Mouse (Mus musculus) right cerebral cortex, postnatal 10 days (tissue): Measurements from ENCODE around the gene Arhgef19.

ENCODE experiments used
- DNase-seq, 2 experiments: peaks; one replicate each; pipeline ENCODE4 v3.0.0; 2021; ENCODE audit warnings: low spot score in 2 of 2

Arhgef19 gene

DNA sequence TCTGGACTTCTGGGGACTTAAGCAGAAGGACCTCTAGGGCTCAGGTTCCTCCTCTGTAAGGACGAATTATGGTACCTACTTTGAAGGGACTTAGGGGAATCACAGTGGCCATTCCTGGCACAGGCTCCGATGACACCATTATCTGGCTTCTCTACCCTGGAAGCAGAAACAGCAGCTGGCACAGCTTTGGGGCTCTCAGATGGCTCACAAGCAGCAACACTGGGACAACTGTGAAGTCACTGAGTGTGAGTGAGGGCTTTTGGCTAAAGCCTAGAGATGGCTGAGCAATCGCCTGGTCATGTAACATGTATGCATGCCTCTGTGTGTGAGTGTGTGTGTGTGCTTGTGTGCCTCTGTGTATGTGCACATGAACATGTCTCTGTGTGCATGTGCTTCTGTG, 2.4 kb upstream of the Arhgef19 start:
- DNase-seq = no peak

DNA sequence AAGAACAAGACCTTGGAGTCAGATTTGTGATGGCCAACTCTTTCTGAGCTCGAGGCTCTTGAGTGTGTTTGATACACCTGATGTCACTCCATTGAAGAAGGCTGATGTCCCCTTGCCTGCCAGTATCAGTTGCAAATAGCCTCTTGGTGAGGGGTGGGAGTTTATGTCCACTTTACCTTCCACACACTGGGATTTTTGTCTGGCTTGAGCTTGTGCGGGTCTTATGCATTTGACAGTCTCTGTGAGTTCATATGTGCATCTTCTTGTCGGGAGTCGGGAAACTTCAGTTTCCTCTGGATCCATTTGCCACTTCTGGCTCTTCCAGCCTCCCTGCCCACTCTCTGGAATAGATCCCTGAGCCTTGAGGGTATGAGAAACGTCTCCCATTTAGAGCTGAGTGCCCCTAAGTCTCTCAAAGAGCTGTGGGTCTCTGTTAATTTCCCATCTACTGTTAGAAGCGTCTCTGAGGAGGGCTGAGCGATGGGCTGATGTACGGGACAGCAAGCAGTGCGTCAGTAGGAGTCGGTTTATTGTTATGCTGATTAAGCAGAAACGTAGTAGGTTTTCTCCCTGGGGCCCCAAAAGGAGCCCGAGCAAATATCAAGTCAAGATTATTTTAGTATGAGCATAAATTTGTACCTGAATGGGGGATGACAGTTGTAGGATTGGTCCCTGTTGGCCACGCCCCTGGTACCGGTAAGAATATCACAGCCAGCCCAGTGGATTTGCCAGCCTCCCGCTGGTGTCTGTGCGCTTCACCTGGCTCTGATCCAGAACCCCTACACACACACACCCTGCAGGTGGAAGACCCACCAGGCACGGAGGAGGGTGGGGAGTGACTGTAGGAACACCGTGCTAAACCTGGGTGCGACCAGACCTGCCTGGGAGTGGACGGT, 559 bp upstream of the Arhgef19 start:
- no peak for DNase-seq

DNA sequence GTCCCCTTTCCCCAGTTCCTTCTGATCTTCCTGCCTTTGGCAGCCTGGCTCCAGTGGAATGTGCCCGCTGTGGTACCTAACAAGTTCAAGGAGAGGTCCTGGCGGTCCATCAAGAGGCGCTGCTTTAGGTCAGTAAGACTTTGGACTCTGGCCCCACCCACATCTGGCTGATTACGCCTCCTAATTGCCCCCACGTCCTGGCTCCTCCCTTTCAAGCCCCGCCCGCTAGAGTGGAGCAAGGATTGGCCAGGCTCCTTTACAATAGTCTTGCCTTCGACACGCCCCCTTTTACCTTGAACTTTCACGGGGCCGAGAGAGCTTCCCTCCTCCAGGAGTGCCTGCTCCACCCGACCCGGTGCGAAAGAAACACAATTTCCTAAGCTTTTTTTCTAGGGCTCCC, 1.3 kb downstream of the Arhgef19 start:
- DNase-seq = no peak

DNA sequence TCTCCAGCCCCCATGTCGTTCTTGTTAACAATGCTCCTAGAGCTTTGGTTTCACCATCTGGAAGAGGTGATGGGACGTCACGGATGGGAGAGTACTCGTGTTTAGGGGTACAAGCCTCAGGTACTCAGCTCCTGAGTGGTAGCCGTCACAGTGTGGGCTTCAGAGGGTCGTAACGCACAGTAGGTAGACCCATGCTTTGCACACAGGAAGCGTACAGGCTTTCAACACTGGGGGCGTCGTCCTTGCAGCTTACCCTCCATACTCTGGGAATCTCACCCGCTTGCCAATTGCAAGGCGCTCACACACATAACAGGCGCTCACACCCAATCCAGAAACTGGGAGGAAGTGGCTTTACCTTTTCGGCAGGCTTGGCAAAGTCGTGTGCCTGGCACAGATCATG, 2.6 kb downstream of the Arhgef19 start:
- no peak for DNase-seq

DNA sequence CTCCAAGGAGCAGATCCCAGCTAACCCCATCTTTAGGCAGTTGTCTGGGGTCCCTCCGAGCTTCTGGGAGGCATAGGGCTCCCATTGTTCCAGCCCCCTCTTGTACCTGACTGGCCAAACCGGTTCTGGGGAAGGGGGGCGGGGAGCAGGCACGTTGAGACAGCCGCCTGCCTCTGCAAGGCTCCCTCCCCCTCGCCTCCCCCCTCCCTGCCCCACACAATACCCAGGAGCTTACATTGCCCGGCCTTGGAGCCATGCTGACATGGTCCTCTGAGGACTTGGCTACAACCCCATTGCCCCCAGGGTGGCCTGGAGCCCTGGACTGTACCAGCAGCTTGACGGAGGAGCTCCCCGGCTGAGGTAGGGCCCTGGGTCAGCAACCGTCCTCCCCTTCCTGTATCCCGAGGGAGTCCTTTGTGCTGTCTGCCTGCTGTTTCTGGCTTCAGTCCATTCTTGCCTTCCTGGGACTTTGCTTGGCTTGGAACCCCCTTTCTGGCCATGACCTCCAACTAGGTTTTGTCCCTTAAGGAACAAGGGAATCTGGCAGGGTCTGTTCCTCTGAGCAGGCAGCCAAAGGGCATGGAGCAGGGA, 3.4 kb downstream of the Arhgef19 start:
- DNase-seq = peak; percentile 55 to 58

DNA sequence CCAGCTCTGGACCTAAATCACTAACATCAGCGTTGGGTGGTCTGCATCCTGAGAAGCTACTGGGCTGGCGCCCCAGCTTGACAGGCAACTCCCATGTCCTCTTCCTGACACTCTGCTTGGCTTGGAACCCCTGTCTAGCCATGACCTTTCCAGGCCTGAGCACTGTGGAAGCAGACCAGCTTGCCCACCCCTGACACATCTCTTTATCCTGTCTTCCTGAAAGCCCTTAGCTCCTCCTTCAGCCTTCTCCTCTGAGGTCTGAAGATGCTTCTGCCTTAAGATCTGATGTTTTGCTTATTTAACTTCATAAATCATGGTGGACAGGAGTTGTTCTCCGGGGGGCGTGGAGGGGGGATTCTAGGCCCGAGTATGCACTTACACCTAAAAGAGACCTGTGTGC, 4.3 kb downstream of the Arhgef19 start:
- DNase-seq = no peak

DNA sequence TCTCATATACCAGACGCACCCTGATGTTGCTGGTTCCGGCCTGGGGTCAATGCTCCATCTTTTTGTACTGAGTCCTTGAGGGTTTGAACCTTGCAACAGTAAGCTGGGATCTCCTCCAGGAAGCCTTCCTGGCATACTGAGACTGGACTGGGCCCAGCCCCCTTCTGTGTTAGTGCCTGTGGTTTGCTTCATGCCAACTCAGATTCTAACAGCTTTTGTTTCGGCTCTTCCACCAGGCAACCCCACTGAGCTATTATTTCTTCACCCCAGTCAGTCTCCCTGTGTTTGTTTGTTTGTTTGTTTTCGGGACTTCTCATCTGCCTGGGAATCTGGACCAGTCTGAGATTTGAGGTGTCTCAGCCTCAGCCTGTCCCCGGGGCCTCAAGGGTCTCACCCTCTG, 5.1 kb downstream of the Arhgef19 start:
- no peak for DNase-seq

DNA sequence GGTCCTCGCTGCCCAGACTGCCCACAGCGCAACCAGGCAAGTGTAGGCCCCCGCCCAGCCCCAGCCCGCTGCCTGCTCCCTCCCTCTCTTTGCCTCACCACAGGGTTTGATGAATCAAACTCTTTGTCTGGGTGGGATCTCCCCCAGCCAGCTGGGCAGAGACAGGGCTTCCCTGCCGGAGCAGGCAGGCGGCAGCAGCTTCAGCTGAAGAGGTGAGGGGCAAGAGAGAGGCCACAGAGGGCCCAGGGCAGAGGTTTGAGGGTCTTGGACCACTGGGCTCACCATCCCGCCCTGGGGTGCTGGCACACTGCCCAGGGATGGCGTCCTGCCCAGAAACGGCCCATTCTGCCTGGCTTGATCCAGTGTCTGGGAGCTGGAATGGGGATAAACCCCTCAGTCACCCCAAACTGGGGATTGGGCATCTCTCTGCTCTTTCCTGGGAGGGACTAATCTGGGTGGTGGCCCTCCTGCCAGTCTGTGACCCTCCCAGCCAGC, 5.7 kb downstream of the Arhgef19 start:
- DNase-seq = peak; percentile 85 to 89

DNA sequence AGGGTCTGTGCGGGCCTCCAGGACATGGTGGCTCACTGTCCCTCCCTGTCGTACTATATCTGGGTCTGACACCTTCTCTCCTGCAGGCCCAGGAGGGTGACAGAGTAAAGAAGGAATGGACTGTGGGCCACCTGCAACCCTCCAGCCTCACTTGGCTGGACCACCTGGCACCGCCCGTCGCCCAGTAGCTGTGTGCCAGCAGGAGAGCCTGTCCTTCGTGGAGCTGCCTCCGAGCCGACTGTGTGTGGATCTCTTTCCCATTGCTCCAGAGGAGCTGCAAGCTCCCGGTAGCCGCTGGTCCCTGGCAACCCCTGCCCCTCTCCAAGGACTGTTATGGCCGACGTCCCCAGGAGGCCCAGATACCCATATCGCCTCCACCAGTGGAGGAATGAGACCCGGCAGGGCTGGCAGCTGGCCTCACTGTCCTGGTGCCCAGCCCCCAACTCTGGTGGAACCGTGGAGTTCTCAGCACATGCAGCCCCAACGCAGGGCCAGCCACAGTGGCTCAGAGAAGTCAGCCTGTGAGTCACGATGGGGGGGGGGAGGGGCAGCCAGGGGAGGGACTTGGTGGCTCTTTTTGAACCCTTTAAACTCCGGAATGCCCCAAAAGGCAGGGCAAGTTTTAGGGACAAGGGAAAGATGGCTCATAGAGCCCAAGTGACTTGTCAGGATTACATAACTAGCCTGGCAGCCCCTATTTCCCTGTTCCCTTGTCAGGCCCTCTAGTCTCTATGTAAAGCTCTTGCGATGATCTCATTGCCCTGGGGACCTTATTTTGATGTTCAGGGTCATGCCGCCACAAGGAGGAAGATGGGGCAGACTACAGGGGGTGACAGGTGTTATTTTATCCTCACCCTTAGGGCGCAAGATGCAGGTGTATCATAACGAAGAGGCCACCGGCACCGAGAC, 7.0 kb downstream of the Arhgef19 start:
- DNase-seq = no peak

DNA sequence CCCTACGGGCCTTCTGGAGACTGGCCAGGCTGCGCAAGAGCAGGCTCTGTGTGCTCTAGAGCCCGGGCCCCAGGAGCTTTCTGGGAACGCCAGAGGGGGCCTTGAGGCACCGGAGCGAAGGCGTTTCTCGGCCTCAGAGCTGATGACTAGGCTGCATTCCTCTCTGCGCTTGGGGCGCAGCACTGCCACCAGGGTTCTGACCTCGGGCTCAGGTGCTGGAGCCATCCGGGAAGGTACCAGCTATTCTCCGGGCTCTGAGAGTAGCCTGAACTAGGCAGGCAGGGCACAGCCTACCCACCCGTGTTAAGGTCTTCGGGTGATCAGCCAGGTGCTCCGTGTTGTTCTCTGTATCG, 7.7 kb downstream of the Arhgef19 start:
- no peak for DNase-seq

DNA sequence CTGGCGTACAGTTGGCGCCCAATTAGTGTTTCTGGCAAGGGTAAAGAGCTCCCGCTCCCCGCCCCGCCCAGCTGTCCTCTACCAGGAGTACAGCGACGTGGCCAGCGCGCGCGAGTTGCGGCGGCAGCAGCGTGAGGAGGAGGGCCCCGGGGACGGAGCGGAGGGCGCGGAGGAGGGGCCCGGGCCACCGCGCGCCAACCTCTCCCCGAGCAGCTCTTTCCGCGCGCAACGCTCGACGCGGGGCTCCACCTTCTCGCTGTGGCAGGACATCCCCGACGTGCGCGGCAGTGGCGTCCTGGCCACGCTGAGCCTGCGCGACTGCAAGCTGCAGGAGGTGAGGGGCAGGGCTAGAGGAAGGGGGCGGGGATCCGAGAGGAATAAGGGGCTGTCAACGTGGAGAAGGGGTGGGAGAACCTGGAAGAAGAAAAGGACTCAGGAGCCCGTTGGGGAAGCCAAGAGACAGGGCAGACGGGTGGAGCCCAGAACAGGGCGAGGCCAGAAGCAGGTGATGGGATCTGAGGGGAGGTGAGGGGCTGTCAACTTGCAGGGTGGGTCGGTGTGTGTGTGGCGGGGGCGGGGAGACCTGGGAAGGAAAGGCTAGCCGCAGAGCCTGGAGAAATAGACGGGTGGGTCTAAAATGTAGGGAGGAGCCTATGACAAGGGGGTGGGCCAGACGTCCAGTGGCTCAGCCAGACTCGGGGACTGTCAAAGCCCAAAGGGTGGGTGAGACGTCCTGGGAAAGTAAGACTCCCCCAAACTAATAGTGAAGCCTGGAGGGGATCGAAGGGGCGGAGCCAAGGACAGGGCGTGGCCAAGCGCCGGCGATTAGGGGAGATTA, 8.7 kb downstream of the Arhgef19 start:
- DNase-seq = peak in 1 of 2 experiments; percentile 41

DNA sequence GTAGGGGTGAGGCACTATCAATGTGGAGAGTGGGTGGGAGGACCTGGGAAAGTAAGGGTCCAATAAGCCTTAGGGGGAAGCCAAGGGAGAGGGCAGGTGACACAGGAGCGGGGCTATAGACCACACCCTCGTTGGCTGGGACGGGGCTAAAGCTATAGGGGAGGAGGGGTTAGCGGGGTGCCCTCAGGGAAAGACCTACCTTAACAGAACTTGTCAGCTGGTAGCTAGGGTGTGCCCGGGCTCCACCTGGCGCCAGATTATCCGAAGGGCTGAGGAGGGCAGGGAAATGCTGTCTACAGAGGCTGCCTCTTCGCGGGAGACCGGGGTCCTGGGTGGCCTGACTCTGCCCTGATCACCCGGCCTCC, 9.3 kb downstream of the Arhgef19 start:
- DNase-seq = no peak

DNA sequence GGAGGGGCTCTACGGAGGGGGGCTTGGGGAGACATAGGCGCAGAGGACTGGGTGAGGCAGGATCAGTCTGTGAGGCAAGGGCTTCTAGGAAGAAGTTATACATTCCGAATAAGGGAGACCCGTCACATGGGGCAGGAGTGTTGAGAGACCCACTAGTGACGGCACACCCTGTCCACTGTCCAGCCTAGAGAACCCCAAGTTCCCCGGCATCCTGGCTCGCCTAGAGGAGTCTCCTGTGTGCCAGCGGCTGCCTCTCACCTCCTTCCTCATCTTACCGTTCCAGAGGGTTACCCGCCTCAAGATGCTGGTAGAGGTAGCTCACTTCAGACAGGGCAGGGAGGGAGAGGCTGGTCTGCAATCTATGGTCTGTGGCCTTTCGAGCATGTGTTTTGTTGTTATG, 10.1 kb downstream of the Arhgef19 start:
- no peak for DNase-seq

DNA sequence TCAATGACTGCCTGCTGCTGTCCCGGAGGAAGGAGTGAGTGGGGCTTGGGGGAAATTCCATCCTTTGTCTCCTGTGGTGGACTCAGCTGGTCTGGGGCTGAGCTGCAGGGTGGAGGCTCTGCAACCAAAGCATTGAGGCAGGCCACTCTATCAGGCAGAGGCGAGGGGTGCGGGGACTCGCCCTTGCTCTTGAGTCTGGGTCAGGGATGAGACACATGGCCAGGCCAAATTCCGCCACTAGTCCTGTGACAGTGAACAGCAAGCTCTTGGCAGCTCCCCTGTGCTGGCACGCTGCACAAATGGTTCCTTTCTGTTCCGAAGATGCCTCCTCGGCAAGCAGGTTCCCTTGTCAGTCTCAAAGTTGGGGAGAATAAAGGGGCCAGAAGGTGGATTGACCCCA, 11.8 kb downstream of the Arhgef19 start:
- DNase-seq = no peak

DNA sequence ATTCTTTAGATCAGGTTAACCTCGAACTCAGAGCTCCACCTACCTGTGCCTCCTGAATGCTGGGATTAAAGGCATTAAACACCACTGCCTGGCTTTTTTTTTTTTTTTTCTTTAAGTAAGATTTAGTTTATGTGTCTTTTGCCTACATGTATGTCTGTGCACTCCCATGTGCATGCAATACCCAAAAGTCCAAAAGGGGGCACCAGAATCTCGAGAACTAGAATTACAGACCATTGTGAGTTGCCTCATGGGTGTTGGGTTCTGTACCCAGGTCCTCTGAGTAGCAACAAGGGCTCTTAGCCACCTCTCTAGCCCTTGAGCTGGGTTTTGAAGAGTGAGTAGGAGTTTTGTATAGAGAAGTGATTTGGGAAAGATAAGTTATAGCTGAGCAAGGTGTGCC, 13.3 kb downstream of the Arhgef19 start:
- DNase-seq = no peak

DNA sequence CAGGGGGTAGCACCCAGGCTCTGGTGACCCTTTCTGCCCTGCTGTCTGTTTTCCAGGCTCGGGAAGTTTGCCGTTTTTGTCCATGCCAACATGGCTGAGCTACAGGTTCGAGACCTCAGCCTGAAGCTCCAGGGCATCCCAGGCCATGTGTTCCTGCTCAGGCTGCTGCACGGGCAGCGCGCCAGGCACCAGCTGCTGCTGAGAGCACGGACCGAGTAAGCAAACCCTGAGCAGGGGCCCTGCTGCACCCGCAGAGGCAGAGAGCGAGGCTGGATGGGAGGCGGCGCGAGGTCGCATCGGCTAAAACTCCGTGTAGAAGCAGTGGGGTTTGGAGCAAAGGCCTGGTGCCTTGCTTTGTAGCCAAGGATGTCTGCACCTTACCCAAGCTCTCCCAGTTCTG, 14.9 kb downstream of the Arhgef19 start:
- peak in 1 of 2 experiments; percentile 53 for DNase-seq

DNA sequence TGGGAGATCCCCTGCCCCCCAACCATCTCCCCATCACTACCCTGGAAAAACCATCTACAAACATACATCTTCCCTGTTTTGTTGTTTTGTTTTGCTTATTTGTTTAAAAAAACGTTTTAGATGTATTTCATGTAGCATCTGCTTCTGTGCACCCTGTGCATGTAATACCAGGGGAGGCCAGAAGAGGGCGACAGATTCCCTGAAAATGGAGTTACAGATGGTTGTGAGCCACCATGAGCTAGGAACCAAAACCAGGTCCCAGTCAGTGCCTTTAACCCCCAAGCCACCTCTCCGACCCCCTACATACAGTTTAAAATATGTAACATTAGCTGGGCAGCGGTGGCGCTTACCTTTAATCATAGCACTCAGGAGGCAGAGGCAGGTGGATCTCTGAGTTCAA, 18.1 kb downstream of the Arhgef19 start:
- DNase-seq = no peak

DNA sequence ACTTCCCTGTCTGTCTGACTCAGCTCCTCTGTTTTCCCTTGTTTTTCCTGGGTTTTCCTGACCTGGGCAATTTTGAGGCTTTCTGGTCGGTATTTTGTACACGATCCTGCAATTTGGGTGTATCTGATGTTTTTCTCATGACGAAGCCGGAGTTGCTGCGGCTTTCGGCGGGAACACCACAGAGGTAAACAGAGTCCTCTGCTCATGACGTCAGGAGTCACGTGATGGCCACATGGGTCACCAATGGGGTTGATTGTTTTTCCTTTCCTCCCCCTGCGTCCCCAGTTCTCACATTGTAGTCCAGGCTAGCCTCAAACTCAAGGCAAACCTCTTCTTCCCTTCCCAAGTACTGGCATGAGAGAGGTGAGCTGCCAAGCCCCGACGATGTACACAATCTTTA, 20.1 kb downstream of the Arhgef19 start:
- no peak for DNase-seq

DNA sequence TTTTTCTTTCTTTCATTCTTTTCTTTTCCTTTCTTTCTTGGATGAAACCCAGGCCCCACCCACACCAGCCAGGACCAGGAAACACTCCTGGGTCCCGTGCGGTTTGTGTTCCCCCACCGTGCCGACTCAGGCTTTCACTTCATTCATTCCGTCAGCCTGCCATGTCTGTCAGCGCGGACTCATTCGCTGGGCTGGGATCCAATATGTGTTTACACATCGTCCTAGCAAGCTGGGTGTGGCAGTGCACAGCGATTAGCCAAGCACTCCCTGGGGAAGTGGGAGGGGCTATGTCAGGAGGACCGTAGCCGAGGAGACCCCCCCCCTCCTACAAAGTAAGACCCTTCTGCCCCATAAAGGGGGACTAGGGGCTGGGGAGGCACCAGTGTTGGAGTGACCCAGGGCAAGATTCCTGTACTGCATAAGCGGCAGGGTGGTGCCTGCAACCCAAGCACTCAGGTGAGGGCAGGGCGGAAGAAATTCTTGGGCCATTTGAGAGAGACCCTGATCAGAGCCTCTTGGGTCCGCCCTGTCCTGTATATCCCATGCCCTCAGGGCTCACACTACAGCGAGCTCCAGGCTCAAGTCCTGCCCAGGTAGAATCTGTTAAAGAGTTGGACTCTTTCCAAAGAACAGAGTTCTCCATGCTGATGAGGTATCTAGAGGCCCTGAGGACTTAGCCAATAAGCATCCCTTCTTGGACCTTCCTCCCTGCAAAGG, 20.9 kb downstream of the Arhgef19 start:
- DNase-seq = no peak

DNA sequence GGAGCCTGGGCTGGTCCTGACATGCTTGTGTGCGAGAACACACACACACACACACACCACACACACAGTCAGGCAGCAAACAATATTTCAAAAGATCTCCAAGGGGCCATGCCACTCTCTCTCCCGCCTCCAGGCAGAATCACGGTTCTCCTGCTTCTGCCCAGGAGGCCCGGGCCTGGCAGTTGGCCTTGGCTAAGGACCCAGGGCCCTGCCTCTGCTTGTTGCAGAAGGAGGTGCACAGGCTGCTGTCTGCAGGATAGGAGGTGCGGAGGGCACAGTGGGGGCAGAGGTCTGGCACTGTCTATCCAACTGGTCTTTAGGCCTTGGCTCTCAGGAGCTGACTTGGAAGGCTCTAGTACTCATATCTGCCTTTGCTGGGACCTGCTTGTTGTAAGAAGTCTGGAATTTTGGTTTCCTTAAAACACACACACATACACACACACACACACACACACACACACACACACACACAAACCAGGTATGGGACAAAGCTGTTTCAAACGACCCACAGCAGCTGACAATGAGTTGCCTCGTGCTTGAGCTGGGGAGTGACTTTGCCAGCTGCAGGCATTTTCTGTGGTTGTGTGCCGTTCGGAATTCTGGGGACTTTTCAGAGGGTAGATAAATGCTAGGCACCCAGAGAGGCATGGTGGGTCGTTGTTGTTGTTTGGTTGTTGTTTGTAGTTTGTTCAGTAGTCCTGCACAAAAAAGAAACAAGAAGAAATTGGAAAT, 23.8 kb downstream of the Arhgef19 start:
- no peak for DNase-seq
